Mouse (Mus musculus) cerebellum, postnatal 36 days (tissue): ENCODE measurements around the gene Pinlyp.
"Not testable (repeated sequence)": the region's sequence is repeated elsewhere in the genome, so short reads cannot be mapped to it uniquely, and the experiment has no call there.

ENCODE experiments used
- DNase-seq, 2 experiments: peaks; one replicate each; pipeline ENCODE4 v3.0.0; 2021 to 2022; ENCODE audit warnings: mixed read lengths in 2 of 2

Gene Pinlyp

DNA sequence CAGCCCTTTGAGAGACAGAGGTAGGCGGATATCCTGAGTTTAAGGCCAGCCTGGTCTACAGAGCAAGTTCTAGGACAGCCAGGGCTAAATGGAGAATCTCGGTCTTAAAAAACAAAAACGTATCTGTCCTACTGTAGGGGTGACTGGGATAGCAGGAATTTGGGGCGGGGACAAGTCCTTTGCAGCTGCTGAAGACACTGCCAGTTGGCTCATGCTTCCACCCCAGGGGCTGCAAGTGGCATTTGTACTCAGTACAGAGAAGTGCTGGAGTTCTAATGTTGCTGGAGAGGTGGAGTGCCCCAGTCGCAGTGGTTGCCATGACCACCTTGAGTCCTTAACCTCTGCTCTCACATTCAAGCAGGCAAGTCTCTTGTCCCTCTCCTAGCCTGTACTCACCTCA is 23.1 kb downstream of the Pinlyp start:
- DNase-seq = no peak

DNA sequence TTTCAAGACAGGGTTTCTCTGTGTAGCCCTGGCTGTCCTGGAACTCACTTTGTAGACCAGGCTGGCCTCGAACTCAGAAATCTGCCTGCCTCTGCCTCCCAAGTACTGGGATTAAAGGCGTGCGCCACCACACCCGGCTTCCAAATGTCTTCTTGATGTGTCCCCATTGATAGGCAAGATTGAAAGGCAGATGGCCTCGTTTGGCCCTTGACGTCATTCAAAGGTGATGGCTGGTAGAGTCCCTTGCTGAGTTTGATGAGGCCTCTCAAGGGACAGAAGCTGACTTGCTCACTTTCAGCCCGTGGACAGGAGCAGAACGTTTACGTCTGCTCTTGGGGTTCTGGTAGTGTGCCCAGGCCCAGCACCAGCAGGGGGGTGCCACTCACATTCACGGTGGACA is 25.9 kb downstream of the Pinlyp start:
- not testable (repeated sequence) for DNase-seq

DNA sequence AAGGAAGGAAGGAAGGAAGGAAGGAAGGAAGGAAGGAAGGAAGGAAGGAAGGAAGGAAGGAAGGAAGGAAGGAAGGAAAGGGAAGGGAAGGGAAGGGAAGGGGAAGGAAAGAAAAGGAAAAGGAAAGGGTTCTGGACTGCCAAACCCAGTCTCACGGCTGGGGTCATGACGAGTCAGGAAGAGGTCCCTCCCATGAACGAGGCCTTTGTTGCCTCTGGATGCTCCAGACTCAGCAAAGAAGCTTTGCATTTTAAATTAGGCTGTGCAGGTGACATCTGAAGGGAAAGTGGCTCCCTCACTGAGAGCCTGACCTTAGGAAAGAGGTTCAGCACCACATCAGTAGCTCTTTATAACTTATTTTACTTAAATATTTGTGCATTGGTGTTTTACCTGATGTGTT is 26.8 kb downstream of the Pinlyp start:
- DNase-seq = no peak

DNA sequence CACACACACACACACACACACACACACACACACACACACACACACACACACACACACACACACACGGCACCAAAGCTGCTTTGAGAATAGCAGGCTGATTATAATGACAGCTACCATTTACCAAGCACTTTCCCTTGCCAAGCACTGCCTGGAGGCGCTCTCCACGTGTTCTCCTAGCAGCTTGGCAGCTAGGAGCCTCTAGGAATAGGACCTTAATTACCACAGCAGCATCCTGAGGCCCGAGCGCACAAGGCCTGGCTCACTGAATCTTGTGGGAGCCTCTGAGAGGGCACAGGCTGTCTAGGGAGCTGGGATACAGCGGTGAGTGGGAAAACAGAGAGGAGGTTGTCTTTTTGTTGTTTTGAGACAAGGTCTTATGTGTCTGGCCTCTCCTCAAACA is 28.3 kb downstream of the Pinlyp start:
- no peak for DNase-seq

- DNase-seq = no peak
Measured at GRCm38 (mm10) chr7:24517077-24517476, 28.8 kb downstream of the Pinlyp start.

- DNase-seq = peak; percentile 64 to 69
Measured at GRCm38 (mm10) chr7:24516319-24516718, 29.6 kb downstream of the Pinlyp start.

DNA sequence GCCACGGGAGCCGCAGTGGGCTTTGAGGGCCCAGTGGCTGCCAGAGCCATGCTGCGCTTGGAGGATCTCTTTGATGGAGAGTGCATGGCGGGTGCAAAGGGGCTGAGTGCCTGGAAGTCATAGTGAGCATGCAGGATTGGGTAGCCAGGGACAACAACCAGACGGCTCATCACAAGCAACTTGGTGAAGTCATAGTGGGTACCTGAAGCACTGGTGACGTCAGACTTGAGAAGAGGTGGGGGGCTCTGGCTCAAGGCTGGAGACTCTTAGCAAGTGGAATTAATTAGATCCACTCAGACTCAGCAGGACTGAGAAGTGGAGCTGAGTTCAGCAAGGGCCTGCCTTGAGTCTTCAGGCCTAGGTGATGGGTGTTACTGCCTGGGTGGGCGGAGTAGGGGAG is 33.6 kb downstream of the Pinlyp start, which contains the start of gene AC161166.1:
Gene AC161166.1, minus strand, starts transcription at position 101 of the 400 bp plus-strand sequence.
- no peak for DNase-seq

GRCm38 (mm10) chr7:24507726-24508114 is 38.2 kb downstream of the Pinlyp start:
- DNase-seq = no peak

GRCm38 (mm10) chr7:24506838-24507725 is 38.8 kb downstream of the Pinlyp start, which contains the start of gene Zfp428:
TSS of gene Zfp428 (plus strand) at chr7:24507006.
- DNase-seq = peak; percentile 90 to 92

DNA sequence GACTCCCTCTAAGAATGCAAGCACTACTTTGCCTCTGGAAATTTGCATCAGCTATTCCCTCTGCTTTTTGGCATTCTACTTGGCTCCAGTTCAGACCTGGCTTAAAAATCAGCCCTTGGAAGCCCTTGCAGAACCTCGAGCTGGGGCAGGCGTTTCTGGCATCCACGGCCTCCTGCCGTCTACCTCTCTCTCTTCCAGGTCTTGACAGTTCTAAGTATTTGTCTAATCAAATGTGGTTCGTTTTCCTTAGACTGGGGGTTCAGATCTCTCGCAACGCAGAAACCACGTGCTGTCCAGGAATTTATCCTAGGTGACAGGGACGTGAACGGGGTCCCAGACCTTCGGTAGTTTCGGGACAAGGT is 39.5 kb downstream of the Pinlyp start:
- peak; percentile 70 to 78 for DNase-seq

- DNase-seq = peak in 1 of 2 experiments; percentile 52
Measured at GRCm38 (mm10) chr7:24506065-24506459, 39.9 kb downstream of the Pinlyp start.

GRCm38 (mm10) chr7:24505447-24506064 is 40.4 kb downstream of the Pinlyp start:
- no peak for DNase-seq

GRCm38 (mm10) chr7:24504868-24505267 is 41.0 kb downstream of the Pinlyp start:
- no peak for DNase-seq

DNA sequence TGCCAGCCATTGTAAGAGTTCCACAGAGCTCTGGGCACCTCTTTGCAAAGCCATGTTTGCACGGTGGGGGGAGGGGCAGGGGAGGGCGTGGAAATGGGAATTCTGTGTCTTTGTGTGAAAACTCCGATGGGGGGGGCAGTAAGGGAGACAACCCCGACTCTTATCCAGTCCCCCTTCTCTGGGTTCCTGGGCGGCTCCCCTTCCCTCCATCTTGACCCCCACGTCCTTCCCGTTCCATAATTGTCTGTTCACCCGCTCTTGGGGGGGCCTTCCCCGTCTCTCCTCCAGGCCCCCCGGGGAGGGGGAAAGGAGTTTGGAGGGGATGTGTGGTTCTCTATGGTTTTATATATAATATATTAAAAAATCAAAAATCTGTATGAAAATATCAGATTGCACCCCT is 41.9 kb downstream of the Pinlyp start:
- DNase-seq = no peak

DNA sequence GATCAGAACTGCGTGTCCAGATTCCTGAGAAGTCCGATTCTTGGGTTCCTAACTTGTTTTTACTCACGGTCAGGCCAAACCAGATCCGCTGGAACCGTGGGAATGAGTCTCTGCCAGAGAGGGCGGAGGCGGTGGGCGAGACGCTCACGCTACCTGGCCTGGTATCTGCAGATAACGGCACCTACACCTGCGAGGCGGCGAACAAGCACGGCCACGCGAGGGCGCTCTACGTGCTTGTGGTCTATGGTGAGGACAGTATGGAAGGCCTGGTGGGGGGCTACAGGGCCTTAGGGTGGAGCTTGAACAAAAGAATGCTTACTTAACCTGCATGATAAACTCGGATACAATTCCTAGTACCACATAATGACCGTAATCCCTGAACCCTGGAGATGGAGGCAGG is 44.4 kb downstream of the Pinlyp start:
- peak; percentile 39 to 46 for DNase-seq

DNA sequence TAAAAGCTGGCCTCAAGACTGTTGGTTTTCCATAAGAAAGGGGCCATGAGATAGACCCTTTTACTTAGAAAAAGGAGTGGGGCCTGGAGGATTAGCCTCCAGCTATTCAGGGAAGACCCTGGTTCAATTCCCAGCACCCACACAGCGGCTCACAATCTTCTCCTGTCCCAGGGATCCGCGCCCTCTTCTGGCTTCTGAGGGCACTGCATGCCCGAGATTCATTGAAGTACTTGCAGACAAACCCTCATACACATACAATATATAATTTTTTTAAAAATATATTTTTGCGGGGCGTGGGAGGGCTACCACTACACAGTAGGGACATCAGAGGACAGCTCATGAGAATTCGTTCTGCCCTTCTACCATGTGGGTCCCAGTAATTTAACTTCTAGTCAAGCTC is 45.0 kb downstream of the Pinlyp start:
- DNase-seq = peak; percentile 42 to 45

- no peak for DNase-seq
Measured at GRCm38 (mm10) chr7:24499856-24500577, 45.9 kb downstream of the Pinlyp start.
